Mouse (Mus musculus) hindbrain, embryonic 11.5 days (tissue): ENCODE results near the gene Phlda2. TPM values are rescaled to one million over a fixed set of nuclear protein-coding genes. Genes with fewer than 3 reads are reported as not detected.

Source experiments
- polyA plus RNA-seq: library from polyadenylated mRNA; unstranded; fragments of >200 nt; fragmentation: Nextera tagmentation; extraction: Ambion mirVana; gene quantifications from 2 replicates; pipeline ENCODE4 v1.2.1, GENCODE M21; 2014

The Phlda2 gene
- polyA plus RNA-seq, 1 experiment from 2014 or later = 1.3 TPM

Other genes with a start within 250 kb of the Phlda2 start
- 942 and 1,091 TPM in 2 replicates for gene Cdkn1c, start 42.1 kb downstream of the Phlda2 start, polyA plus RNA-seq
- 0.14 and 0.71 TPM in 2 replicates for gene Slc22a18, start 29.4 kb downstream of the Phlda2 start, polyA plus RNA-seq
- 175 and 187 TPM in 2 replicates for gene Nap1l4, start 46.0 kb upstream of the Phlda2 start, polyA plus RNA-seq
- gene Cars, start 96.9 kb upstream of the Phlda2 start, polyA plus RNA-seq = 69.7 and 73.1 TPM in 2 replicates
- gene Tnfrsf26, start 125.6 kb upstream of the Phlda2 start, polyA plus RNA-seq = 0.25 and 0.35 TPM in 2 replicates
- 9.2 and 9.5 TPM in 2 replicates for gene Tnfrsf22, start 146.5 kb upstream of the Phlda2 start, polyA plus RNA-seq
- 0.40 and 0.49 TPM in 2 replicates for gene Tnfrsf23, start 182.7 kb upstream of the Phlda2 start, polyA plus RNA-seq